Mouse (Mus musculus) duodenum, adult 2 months (tissue): Measurements from ENCODE around the gene Tmx2. TPM values are rescaled to one million over a fixed set of nuclear protein-coding genes. Genes with fewer than 3 reads are reported as not detected.

ENCODE experiments used
- polyA plus RNA-seq: library from polyadenylated mRNA; depleted of rRNA; stranded (reverse); fragments of >200 nt; gene quantifications from 2 replicates; pipeline ENCODE4 v1.2.3, GENCODE M21; 2012; ENCODE audit warnings: low replicate concordance; rRNA removed

Gene Tmx2
- 18.5 and 60.4 TPM in 2 replicates for polyA plus RNA-seq

DNA sequence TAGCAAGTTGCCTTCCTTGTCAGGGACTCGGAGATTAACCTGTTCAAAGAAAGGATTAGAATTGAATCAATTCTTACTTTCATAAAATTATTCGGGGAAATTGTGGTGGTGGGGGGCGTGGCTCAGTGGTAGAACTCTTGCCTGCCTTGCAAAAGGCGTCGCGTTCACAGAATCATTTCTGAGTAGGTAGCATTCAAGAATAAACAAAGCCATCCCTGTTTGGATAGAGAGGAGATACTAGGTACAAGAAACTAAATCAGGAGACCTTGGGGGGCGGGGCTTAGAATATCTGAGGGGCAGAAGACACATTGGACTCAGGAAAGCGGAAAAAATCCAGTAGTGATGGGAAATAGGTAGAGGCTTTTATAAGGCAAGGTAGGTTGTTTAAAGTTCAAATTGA lies at the start of gene Tmx2:
Gene Tmx2 (minus strand): TSS at position 125 of the 400 bp plus-strand sequence.

DNA sequence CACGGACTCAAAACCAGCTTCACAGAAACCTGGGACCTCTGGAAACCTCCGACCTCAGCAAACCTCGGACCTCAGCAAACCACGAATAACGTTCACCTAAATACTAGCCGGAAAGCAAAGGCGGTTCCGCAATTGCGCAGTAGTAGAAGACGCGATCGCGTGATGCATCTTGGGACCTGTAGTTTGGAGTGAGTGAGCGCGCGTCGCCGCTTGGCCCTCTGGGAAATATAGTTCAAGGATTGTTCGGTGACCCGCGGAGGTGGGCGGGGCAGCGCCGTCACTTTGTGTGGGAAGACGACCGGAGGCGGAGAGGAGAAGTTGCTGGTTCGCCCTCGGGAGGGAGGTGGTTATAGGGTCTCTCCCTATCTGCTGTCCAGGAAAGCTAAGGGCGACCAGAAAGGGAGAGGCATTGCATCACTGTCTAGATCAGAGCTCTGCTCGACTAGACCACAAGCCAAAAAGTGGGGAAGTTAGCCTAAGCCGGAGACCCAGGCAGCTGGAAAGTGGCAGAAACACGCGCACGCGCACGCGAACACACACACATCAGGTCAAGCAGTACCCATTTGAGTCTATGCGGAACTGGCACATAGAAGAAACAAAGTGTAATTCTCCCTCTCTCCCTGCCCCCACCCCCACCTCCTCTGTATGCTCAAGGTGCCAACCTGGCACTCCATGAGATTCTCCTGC lies 48.4 kb upstream of the Tmx2 start, which contains the start of gene Clp1:
Gene Clp1 (minus strand): TSS at position 179 of the 687 bp plus-strand sequence.

DNA sequence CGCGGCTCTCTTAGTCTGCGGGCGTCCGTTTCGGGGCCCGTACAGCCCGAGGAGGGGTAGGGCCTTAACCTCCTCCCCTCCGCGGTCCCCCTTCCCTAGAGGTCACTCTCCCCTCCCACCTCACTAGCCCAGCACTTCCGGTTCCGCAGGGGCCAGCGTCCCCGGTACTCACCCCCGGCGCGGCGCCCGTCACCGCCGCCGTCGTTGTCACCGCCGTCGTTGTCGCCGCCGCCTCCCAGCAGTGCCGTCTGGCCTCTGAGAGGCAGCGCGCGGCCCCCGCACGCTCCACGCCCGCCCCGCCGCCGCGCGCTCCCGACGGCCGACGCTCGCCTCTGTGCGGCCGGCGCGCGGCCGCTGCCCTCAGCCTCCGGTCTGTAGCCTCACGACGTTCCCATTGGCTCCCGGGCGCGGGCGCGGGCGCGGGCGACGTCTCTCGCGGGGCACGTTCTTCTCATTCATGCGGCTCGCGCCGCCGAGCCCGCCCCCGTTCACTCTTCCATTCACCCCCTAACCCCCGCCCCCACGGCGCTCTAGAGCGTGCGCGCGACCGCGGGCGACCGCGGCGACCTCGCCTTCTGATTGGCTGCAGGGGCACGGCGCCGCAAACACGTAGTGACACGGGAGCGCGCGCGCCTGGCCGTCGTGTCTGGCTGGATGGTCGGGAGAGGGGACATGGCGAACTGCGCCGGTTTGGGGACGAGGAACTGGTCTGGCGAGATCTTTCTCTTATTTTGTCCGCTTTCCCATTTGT lies 36.0 kb upstream of the Tmx2 start, which contains the start of gene Zdhhc5:
Gene Zdhhc5 (minus strand): TSS at position 370 of the 751 bp plus-strand sequence.

DNA sequence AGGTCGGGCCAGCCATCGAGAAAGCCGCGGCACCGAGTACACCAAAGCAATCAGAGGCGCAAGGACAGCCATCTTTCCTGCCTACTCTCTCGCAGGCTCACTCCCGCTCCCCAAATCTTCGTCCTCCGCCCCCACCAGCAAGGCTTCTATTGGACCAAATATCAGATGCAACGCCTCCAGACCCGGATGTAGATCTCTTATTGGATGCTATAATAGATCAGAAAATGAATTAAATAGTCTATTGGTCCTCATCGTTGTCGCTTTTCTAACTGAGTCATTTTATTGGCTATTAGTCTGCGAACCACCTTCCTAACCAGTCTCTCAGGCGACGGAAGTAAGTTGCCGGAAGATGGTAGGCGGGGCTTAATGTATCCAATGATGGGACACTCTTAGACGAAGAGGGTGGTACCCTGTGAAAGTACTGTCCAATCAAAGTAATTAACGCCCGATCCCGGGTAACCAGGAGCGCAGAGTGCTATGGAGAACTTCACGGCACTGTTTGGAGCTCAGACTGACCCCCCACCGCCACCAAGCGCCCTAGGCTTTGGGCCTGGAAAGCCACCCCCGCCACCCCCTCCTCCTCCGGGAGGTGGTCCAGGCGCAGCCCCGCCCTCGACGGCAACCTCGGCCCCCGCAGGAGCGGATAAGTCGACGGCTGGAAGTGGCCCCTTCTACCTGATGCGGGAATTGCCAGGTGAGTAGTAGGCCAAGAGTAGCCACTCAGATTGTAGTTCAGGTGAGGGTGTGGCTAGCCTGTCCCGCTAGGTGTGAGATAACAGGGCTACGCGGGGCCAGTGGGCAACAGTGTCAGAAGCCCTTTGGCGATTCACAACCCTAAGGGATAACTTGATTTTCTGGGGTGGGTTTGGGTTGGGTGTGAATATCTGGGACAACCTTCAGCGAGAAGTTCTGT lies 716 bp downstream of the Tmx2 start, which contains the start of the genes Gm28635 and Med19:
Gene Gm28635 (minus strand): TSS at position 74 of the 913 bp plus-strand sequence.
Gene Med19 (plus strand): TSS at position 435 of the 913 bp plus-strand sequence.

DNA sequence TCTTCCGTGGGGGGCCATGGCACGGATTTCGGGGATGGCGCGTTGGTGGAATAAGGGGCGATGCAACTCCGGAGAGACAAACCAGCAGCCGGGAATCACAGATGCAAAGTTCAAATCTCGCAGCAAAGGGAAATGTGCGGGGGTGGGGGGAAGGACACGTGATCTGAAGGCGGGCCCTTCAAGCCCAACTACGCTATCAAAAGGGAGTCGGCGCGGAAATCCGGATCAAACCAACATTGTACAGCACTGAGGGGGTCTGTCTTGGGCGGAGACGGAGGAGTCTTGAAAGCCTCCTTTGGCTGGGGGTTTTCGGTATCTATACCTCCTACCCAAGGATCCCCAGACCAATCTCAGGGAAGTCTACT lies 8.4 kb downstream of the Tmx2 start, which contains the start of gene Selenoh:
Gene Selenoh (minus strand): TSS at position 202 of the 365 bp plus-strand sequence.

DNA sequence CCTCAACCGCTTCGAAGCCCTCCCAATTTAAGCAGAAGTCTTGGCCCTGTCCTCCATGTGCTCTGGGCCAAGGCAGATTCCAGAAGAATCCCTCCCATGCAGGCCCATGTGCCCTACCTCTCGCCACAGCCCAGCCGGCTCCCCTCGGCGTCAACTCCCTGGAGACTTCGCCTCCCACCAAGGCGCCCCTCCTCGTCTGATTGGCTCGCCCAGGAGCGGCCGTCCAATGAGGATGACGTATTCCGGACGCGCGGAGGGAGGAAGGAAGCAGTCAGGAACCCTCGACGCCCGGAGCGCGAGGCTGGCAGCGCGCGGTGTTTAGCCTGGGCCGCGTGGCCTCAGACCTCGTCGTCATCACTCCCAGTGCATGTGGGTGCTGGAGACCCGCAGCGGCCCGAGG lies 20.1 kb downstream of the Tmx2 start, which contains the start of gene Btbd18:
Gene Btbd18 (plus strand): TSS at position 274 of the 400 bp plus-strand sequence.

DNA sequence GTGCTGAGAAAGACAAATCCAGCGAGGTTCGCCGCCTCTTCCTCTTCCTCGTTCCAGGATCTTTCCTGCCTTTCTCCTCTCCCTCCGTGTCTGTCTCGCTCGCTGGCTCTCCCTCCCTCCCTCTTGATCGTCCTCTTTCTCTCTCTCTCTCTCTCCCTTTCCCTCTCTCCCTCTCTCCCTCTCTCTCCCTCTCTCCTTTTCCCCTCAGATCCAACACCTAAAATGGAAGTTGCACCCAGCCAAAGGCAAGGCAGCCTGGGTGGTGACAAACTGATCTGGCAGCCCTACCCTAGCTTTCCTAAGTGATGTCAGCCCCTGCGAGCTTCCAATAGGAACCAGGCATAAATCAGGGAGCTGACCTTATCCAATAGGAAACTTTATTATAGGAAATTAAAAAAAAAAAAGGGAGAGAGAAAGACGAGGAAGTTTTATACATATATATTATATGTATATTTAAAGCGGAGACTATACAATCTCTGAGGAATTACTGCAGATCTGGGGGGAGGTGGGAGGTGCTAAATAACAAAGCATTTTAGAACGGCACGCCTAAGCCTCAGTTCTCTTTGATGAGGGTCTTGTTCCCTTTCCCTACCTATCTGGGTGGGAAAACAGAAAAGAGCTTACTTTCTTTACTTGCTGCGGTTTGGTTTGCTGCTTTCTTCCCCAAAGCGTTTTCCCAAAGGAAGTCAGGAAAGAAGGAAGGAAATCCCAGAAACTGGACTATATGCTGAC lies 28.3 kb downstream of the Tmx2 start, which contains the start of gene Ctnnd1:
Gene Ctnnd1 (minus strand): TSS at position 302 of the 732 bp plus-strand sequence.

Other genes with a start within 250 kb of the Tmx2 start
- gene Tfpi, start 202.4 kb downstream of the Tmx2 start, polyA plus RNA-seq, result 0.21 and 0.54 TPM in 2 replicates
- 27.3 and 34.7 TPM in 2 replicates for gene Ctnnd1, start 28.4 kb downstream of the Tmx2 start, polyA plus RNA-seq
- gene Btbd18, start 20.1 kb downstream of the Tmx2 start, polyA plus RNA-seq, result not detected in 2 replicates
- 40.6 and 43.2 TPM in 2 replicates for gene Selenoh, start 8.4 kb downstream of the Tmx2 start, polyA plus RNA-seq
- gene Gm28635, start 1.1 kb downstream of the Tmx2 start, polyA plus RNA-seq, result not detected in 2 replicates
- gene Med19, start 738 bp downstream of the Tmx2 start, polyA plus RNA-seq, result 3.8 and 7.3 TPM in 2 replicates
- gene Zdhhc5, start 36.0 kb upstream of the Tmx2 start, polyA plus RNA-seq, result 31.5 and 33.1 TPM in 2 replicates
- 4.8 and 8.4 TPM in 2 replicates for gene Clp1, start 48.2 kb upstream of the Tmx2 start, polyA plus RNA-seq
- gene Ypel4, start 54.9 kb upstream of the Tmx2 start, polyA plus RNA-seq, result 1.3 and 2.3 TPM in 2 replicates
- gene Gm19426, start 64.5 kb upstream of the Tmx2 start, polyA plus RNA-seq, result not detected in 2 replicates
- gene Serping1, start 96.3 kb upstream of the Tmx2 start, polyA plus RNA-seq, result 91.3 and 98.4 TPM in 2 replicates
- 29.3 and 114 TPM in 2 replicates for gene Ube2l6, start 119.7 kb upstream of the Tmx2 start, polyA plus RNA-seq
- gene Smtnl1, start 143.5 kb upstream of the Tmx2 start, polyA plus RNA-seq, result not detected in 2 replicates
- gene Timm10, start 147.9 kb upstream of the Tmx2 start, polyA plus RNA-seq, result 19.8 and 23.5 TPM in 2 replicates
- 1.8 and 3.4 TPM in 2 replicates for gene Slc43a1, start 159.7 kb upstream of the Tmx2 start, polyA plus RNA-seq
- gene Rtn4rl2, start 207.6 kb upstream of the Tmx2 start, polyA plus RNA-seq, result 4.3 and 17.8 TPM in 2 replicates